16 mouse cellular contexts compared by ENCODE assay signal in the genomic region with DNA sequence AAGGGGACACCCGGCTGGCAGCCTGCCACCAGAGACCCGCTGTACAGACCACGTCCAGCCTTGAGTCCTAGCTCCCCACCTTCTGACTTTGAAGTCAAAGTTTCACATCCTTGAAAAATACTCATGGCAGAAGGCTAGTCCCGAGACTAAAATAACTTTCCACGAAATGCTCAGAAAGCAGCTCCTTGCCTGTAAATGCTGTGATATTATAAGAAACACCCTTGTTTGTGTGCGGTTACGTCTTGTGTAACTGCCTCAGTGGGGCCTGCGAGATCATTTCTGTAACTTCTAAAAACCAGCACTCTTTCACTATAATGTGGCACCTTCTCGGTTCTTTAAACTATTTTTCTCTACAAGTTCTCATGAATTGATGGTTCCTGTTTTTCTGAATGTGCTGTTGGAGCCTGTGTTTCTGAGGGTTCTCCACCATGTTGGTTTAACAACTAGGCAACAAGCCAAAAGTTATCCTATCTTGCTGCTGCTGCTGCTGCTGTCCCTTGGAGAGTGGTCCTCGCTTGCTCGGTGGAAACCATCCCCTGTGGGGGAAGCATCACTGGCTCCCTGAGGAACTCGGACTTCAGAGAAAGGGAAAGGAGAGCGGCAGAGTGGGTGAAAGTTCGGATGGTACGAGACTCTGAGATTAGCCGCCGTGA.
"Had no signal": no experiment of that assay in that cellular context is flagged by ENCODE, and none has a peak within 500 bp of the region (broad histone marks: within the 10 kb centered on the region; RNA-seq: fewer than 3 reads in every experiment).

No protein-coding gene starts in this region.

- ATAC-seq: midbrain, embryonic 13.5 days had no signal

- H3K27me3 ChIP-seq: liver, embryonic 15.5 days; midbrain, embryonic 13.5 days; neural tube, embryonic 15.5 days had no signal

- H3K27ac ChIP-seq: layer of hippocampus, adult 2 months; liver, embryonic 15.5 days; macrophage; midbrain, embryonic 13.5 days; neural tube, embryonic 15.5 days had no signal

- H3K9me3 ChIP-seq: liver, embryonic 15.5 days; midbrain, embryonic 13.5 days; neural tube, embryonic 15.5 days had no signal

- H3K4me2 ChIP-seq: liver, embryonic 11.5 days; liver, embryonic 15.5 days; midbrain, embryonic 13.5 days; neural tube, embryonic 15.5 days had no signal

- H3K36me3 ChIP-seq: liver, embryonic 15.5 days; midbrain, embryonic 13.5 days; neural tube, embryonic 15.5 days had no signal

- DNase-seq: kidney, adult 9 months; kidney, postnatal 10 days; kidney, postnatal 4 days; lung, adult 2 months; lung, postnatal 10 days; right cerebral cortex, postnatal 4 days; spleen, adult 18-20 months; thymus, adult 18-20 months; thymus, postnatal 14 days had no signal

- H3K4me3 ChIP-seq: layer of hippocampus, adult 2 months; liver, embryonic 15.5 days; midbrain, embryonic 13.5 days; myocyte; neural tube, embryonic 15.5 days had no signal

- H3K9ac ChIP-seq: liver, embryonic 15.5 days; midbrain, embryonic 13.5 days; neural tube, embryonic 15.5 days had no signal
